Comparison of ENCODE assay signal across 1 mouse cellular context in the genomic region with DNA sequence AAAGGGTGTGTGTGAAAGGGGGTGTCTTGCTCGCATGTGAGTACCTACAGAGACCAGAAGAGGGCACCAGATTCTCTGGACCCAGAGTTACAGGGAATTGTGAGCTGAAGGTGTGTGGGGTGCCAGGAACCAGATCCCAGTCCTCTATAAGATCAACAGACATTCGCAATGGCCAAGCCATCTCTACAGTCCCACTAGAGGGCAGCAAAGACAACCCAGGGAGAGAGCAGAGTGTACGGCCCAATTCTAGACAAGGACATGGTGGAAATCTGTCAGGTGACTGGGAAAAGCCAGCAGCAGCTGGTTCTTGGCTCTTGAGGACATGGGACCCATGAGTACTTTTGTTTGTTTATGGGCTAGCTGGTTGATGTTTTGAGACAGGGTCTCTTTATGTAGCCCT.
TF ChIP-seq lines count a peak whose summit lies in the region.

No protein-coding gene starts in this region.

TF ChIP-seq in MEL, 35 proteins besides CTCF, POLR2A, EP300 and RAD21:
- TF ChIP-seq KAT2A (conservative IDR thresholded peaks at IDR 0.05; ENCODE audit: low read depth, low read length) (no peak), SMC3 (IDR thresholded peaks at IDR 0.05; ENCODE audit: low read depth, low read length) (peak; percentile 38; the same call in 1 of the 2 replicates), TAL1 (IDR thresholded peaks at IDR 0.05; ENCODE audit: low read length) (no peak)
